Mouse (Mus musculus): Measurements from ENCODE around the gene Gm9936. TPM values are rescaled to one million over a fixed set of nuclear protein-coding genes. Genes with fewer than 3 reads are reported as not detected.
"Not testable (repeated sequence)": the region's sequence is repeated elsewhere in the genome, so short reads cannot be mapped to it uniquely, and the experiment has no call there.

The Gm9936 gene
- total and polyA plus RNA-seq, 3 experiments, result 0.04 to 0.26 TPM; not detected in 1

DNA sequence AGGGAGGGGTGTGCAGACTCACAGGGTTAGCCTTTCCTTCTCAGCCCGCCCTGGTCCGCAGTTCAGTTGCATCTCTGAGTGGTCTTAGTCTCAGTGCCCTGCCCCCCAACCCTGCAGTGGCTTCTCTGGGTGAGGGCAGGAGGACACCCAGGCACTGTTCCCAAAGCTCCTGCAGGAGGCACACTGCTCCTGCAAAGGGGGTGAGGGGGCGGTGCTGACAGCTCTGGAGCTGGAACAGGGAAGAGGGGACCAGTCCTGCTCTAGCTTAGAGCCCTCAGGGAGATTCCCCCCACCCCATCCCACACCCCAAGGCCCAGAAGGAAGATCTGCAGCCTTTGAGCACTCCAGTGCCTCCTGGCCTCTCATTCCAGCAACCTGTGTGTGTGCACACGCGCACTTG is 15.8 kb downstream of the Gm9936 start (continued):
- TF ChIP-seq PAX5 (IDR thresholded peaks at IDR 0.05; ENCODE audit: low read length) (no peak), MXI1 (IDR thresholded peaks at IDR 0.05; ENCODE audit: low read depth, low read length) (no peak)

DNA sequence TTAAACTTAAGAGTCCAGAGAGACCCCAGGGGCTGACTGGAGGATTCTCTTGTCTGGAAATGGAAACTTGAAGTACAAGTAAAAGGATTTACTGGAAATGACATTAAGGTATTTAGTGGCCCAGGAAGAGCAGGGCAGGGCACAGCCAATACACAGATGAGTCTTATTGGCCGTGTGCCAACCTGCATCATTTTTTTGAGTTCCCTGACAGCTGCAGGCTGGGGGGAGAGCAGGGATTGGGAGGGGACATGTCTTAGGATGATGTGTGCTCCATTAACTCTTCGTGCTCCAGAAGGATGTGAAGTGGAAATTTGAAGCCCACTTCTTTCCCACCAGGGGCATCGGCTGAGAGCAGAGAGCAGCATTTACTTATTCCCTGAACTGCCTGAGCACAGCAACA is 16.3 kb downstream of the Gm9936 start:
- dilution Hi-C loops (cut with MboI; ENCODE audit: extremely low pct_ligation_motif_present, extremely low pct_unique_long_range_greater_than_20kb, low sequenced_read_pairs); in situ Hi-C loops (cut with MboI; ENCODE audit: low pct_ligation_motif_present, low pct_unique_long_range_greater_than_20kb, low sequenced_read_pairs); H3K4me1 ChIP-seq (ENCODE audit: control insufficient read depth in 1 of 2, insufficient read depth in 2 of 2): not testable (repeated sequence)

DNA sequence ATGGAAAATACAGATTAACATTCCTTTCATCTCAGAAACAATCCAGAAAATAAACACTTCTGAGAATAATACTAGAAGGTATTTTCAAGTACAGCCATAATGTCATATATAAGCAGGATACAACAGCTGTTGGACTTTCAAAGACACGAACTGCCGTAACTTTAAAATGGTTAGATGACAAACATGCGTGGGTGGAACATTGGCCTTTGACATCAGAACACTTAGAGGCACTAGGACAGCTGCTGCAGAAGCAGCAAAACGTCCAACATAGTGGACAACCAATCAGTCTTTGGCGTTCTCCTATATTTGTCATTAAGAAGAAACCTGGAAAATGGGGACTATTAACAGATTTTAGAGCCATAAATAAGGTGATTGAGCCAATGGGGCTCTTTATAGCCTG is 18.0 kb downstream of the Gm9936 start:
- H3K9me3 ChIP-seq (replicated peaks; ENCODE audit: low read length); H3K4me2 ChIP-seq (ENCODE audit: insufficient read depth, low read depth, poor library complexity, severe bottlenecking); H3K36me3 ChIP-seq (replicated peaks in 1 of 2; ENCODE audit: control insufficient read depth in 1 of 2, insufficient read depth in 1 of 2, low read length in 1 of 2); H3K79me2 ChIP-seq (replicated peaks; ENCODE audit: control insufficient read depth, extremely low read depth, insufficient read depth, poor library complexity, severe bottlenecking); DNase-seq (ENCODE audit: extremely low read depth); H3K27ac ChIP-seq (ENCODE audit: insufficient read depth, low read depth); H3K27me3 ChIP-seq (replicated peaks); in situ Hi-C loops (cut with MboI; ENCODE audit: low pct_ligation_motif_present, low pct_unique_long_range_greater_than_20kb, low sequenced_read_pairs); dilution Hi-C loops (cut with MboI; ENCODE audit: extremely low pct_ligation_motif_present, extremely low pct_unique_long_range_greater_than_20kb, low sequenced_read_pairs); H3K4me3 ChIP-seq (replicated peaks in 1 of 3; ENCODE audit: low read depth in 2 of 3, low read length in 2 of 3, poor library complexity in 1 of 3); H3K9ac ChIP-seq (ENCODE audit: insufficient read depth, low read depth); H3K4me1 ChIP-seq (ENCODE audit: control insufficient read depth in 1 of 2, insufficient read depth in 2 of 2): not testable (repeated sequence)

More for the DNA sequence above, 16.3 kb downstream of the Gm9936 start:
- H3K36me3 ChIP-seq (replicated peaks in 1 of 2; ENCODE audit: control insufficient read depth in 1 of 2, insufficient read depth in 1 of 2, low read length in 1 of 2); H3K79me2 ChIP-seq (replicated peaks; ENCODE audit: control insufficient read depth, extremely low read depth, insufficient read depth, poor library complexity, severe bottlenecking); H3K4me3 ChIP-seq (replicated peaks in 1 of 3; ENCODE audit: low read depth in 2 of 3, low read length in 2 of 3, poor library complexity in 1 of 3); H3K27me3 ChIP-seq (replicated peaks); H3K9me3 ChIP-seq (replicated peaks; ENCODE audit: low read length); DNase-seq (ENCODE audit: extremely low read depth); H3K27ac ChIP-seq (ENCODE audit: insufficient read depth, low read depth); H3K9ac ChIP-seq (ENCODE audit: insufficient read depth, low read depth); H3K4me2 ChIP-seq (ENCODE audit: insufficient read depth, low read depth, poor library complexity, severe bottlenecking): not testable (repeated sequence)

DNA sequence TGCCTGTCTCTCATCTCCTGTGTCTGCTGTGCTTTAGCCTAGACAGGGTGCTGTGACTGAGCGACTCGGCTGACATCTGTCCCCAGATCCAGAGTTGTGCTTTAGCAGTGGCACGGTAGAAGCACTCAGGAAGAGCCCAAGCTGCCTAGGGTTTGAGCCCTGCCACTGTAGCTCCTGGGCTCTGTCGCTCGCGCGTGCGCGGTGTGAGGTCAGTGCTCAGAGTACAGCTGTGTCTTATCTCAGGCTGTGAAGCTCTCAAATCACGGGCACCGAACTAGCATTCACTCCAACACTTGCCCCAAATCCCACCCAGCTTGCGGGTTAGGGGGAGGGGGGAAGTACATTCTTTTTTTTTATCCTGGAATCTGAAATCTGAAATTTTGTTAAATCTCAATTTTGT is 21.6 kb downstream of the Gm9936 start:
- DNase-seq (ENCODE audit: extremely low read depth), result no peak
- no peak overlapping the region for H3K9ac ChIP-seq (ENCODE audit: insufficient read depth, low read depth)
- in situ Hi-C loops (cut with MboI; ENCODE audit: low pct_ligation_motif_present, low pct_unique_long_range_greater_than_20kb, low sequenced_read_pairs) (no loop called here), dilution Hi-C loops (cut with MboI; ENCODE audit: extremely low pct_ligation_motif_present, extremely low pct_unique_long_range_greater_than_20kb, low sequenced_read_pairs) (no loop called here)
- H3K9me3 ChIP-seq (replicated peaks; ENCODE audit: low read length), result no peaks in the 10 kb centered on the region
- no peaks in the 10 kb centered on the region for H3K79me2 ChIP-seq (replicated peaks; ENCODE audit: control insufficient read depth, extremely low read depth, insufficient read depth, poor library complexity, severe bottlenecking)
- H3K27me3 ChIP-seq (replicated peaks), result peaks cover 7% of the 10 kb centered on the region
- TF ChIP-seq CHD2 (IDR thresholded peaks at IDR 0.05; ENCODE audit: low read length) (no peak), ZC3H11A (IDR thresholded peaks at IDR 0.05; ENCODE audit: low read depth, low read length) (no peak), USF2 (conservative IDR thresholded peaks at IDR 0.05; ENCODE audit: low read depth, low read length) (no peak), MAX (IDR thresholded peaks at IDR 0.05; ENCODE audit: low read length) (no peak), MXI1 (IDR thresholded peaks at IDR 0.05; ENCODE audit: low read depth, low read length) (no peak), ELF1 (IDR thresholded peaks at IDR 0.05; ENCODE audit: low read depth, low read length) (no peak), CTCF (conservative IDR thresholded peaks at IDR 0.05 in 1 of 2, IDR thresholded peaks at IDR 0.05 in 1 of 2; ENCODE audit: low read depth in 2 of 2, low read length in 2 of 2) (no peak), E2F4 (IDR thresholded peaks at IDR 0.05; ENCODE audit: insufficient replicate concordance, low read depth, low read length) (no peak), IRF4 (IDR thresholded peaks at IDR 0.05; ENCODE audit: low read depth, low read length) (no peak), BHLHE40 (IDR thresholded peaks at IDR 0.05; ENCODE audit: low read depth, low read length) (no peak), UBTF (IDR thresholded peaks at IDR 0.05; ENCODE audit: low read depth, low read length) (no peak), NRF1 (IDR thresholded peaks at IDR 0.05; ENCODE audit: low read depth, low read length) (no peak), MYC (IDR thresholded peaks at IDR 0.05; ENCODE audit: low read depth, low read length) (no peak)
- H3K27ac ChIP-seq (ENCODE audit: insufficient read depth, low read depth), result no peak overlapping the region
- no peak overlapping the region for H3K4me3 ChIP-seq (replicated peaks in 1 of 3; ENCODE audit: low read depth in 2 of 3, low read length in 2 of 3, poor library complexity in 1 of 3)
- H3K4me1 ChIP-seq (ENCODE audit: control insufficient read depth in 1 of 2, insufficient read depth in 2 of 2), result no peaks in the 10 kb centered on the region
- H3K4me2 ChIP-seq (ENCODE audit: insufficient read depth, low read depth, poor library complexity, severe bottlenecking), result no peak overlapping the region
- H3K36me3 ChIP-seq (replicated peaks in 1 of 2; ENCODE audit: control insufficient read depth in 1 of 2, insufficient read depth in 1 of 2, low read length in 1 of 2), result no peaks in the 10 kb centered on the region
